Mouse (Mus musculus) granulocyte monocyte progenitor cell, adult 5-6 weeks (primary cell): Measurements from ENCODE around the gene Rassf1. TPM values are rescaled to one million over a fixed set of nuclear protein-coding genes. Genes with fewer than 3 reads are reported as not detected.

ENCODE experiments used
- ATAC-seq: replicated peaks from 2 replicates; pipeline ENCODE4 v1.8.0; 2016; ENCODE audit warnings: mild to moderate bottlenecking, moderate TSS enrichment, inconsistent platforms; ENCODE audit not compliant: poor library complexity, severe bottlenecking
- total RNA-seq, 2 experiments: library from RNA; stranded (forward) in 1 of 2; stranded (reverse) in 1 of 2; fragments of 200-712, 200-1000 nt in 1 of 2; fragments of >200 nt in 1 of 2; fragmentation: Nextera tagmentation in 1 of 2; gene quantifications; 2 replicates each; pipeline ENCODE4 v1.2.3; 2014 to 2017

Gene Rassf1
- total RNA-seq, 2 experiments from 2014 or later = 36.7 to 40.2 TPM

- no peak for ATAC-seq
Observed at GRCm38 (mm10) chr9:107599433-107599832, 48.1 kb downstream of the Rassf1 start.

- no peak for ATAC-seq
Observed at GRCm38 (mm10) chr9:107599842-107600241, 48.5 kb downstream of the Rassf1 start.

- ATAC-seq = no peak
Observed at GRCm38 (mm10) chr9:107600745-107601144, 49.4 kb downstream of the Rassf1 start.

GRCm38 (mm10) chr9:107601275-107601674 lies 49.9 kb downstream of the Rassf1 start:
- no peak for ATAC-seq

- peak; percentile 86 for ATAC-seq
Observed at GRCm38 (mm10) chr9:107602068-107602648, 50.8 kb downstream of the Rassf1 start.

GRCm38 (mm10) chr9:107603251-107603650 lies 51.9 kb downstream of the Rassf1 start:
- ATAC-seq = no peak

GRCm38 (mm10) chr9:107605041-107605661 lies 53.8 kb downstream of the Rassf1 start:
- no peak for ATAC-seq

- ATAC-seq = no peak
Observed at GRCm38 (mm10) chr9:107606591-107606990, 55.2 kb downstream of the Rassf1 start.

GRCm38 (mm10) chr9:107607036-107607435 lies 55.7 kb downstream of the Rassf1 start:
- ATAC-seq = no peak

GRCm38 (mm10) chr9:107607653-107608245 lies 56.4 kb downstream of the Rassf1 start:
- ATAC-seq = no peak

- ATAC-seq = no peak
Observed at GRCm38 (mm10) chr9:107608741-107609432, 57.5 kb downstream of the Rassf1 start, which contains the start of gene Sema3b. Gene Sema3b (minus strand): TSS chr9:107609229.

- ATAC-seq = no peak
Observed at GRCm38 (mm10) chr9:107609433-107609830, 58.1 kb downstream of the Rassf1 start.

GRCm38 (mm10) chr9:107611456-107612190 lies 60.3 kb downstream of the Rassf1 start:
- peak; percentile 36 for ATAC-seq

Other genes starting within 250 kb of the Rassf1 start
- gene Hemk1, start 213.2 kb upstream of the Rassf1 start, total RNA-seq (2014; fragmentation: Nextera tagmentation) = 12.0 and 32.9 TPM in 2 replicates
- 6.0 and 11.3 TPM in 2 replicates for gene Hemk1, start 213.2 kb upstream of the Rassf1 start, total RNA-seq (2017)
- gene 6430571L13Rik, start 211.0 kb upstream of the Rassf1 start, total RNA-seq (2014; fragmentation: Nextera tagmentation) = not detected in 2 replicates
- gene 6430571L13Rik, start 211.0 kb upstream of the Rassf1 start, total RNA-seq (2017) = not detected in 2 replicates
- gene Cacna2d2, start 151.9 kb upstream of the Rassf1 start, total RNA-seq (2014; fragmentation: Nextera tagmentation) = 0.19 TPM in 1 of 2 replicates, not detected in the other
- 0.09 and 0.10 TPM in 2 replicates for gene Cacna2d2, start 151.9 kb upstream of the Rassf1 start, total RNA-seq (2017)
- gene Tmem115, start 17.6 kb upstream of the Rassf1 start, total RNA-seq (2014; fragmentation: Nextera tagmentation) = 12.2 and 13.7 TPM in 2 replicates
- gene Tmem115, start 17.6 kb upstream of the Rassf1 start, total RNA-seq (2017) = 12.1 and 12.5 TPM in 2 replicates
- 21.2 and 31.0 TPM in 2 replicates for gene Cyb561d2, start 9.4 kb upstream of the Rassf1 start, total RNA-seq (2014; fragmentation: Nextera tagmentation)
- gene Cyb561d2, start 9.4 kb upstream of the Rassf1 start, total RNA-seq (2017) = 13.2 and 13.9 TPM in 2 replicates
- 11.3 and 16.7 TPM in 2 replicates for gene Nprl2, start 9.3 kb upstream of the Rassf1 start, total RNA-seq (2014; fragmentation: Nextera tagmentation)
- 11.3 and 14.3 TPM in 2 replicates for gene Nprl2, start 9.3 kb upstream of the Rassf1 start, total RNA-seq (2017)
- not detected in 2 replicates for gene Zmynd10, start 4.3 kb upstream of the Rassf1 start, total RNA-seq (2014; fragmentation: Nextera tagmentation)
- not detected in 2 replicates for gene Zmynd10, start 4.3 kb upstream of the Rassf1 start, total RNA-seq (2017)
- gene Tusc2, start 11.7 kb downstream of the Rassf1 start, total RNA-seq (2014; fragmentation: Nextera tagmentation) = 22.8 and 34.5 TPM in 2 replicates
- 10.8 and 13.2 TPM in 2 replicates for gene Tusc2, start 11.7 kb downstream of the Rassf1 start, total RNA-seq (2017)
- 6.2 and 11.6 TPM in 2 replicates for gene Hyal2, start 16.4 kb downstream of the Rassf1 start, total RNA-seq (2014; fragmentation: Nextera tagmentation)
- gene Hyal2, start 16.4 kb downstream of the Rassf1 start, total RNA-seq (2017) = 3.0 and 5.3 TPM in 2 replicates
- 1.4 and 4.9 TPM in 2 replicates for gene Hyal1, start 25.4 kb downstream of the Rassf1 start, total RNA-seq (2014; fragmentation: Nextera tagmentation)
- 0.56 and 1.0 TPM in 2 replicates for gene Hyal1, start 25.4 kb downstream of the Rassf1 start, total RNA-seq (2017)
- 7.1 and 18.2 TPM in 2 replicates for gene Naa80, start 27.3 kb downstream of the Rassf1 start, total RNA-seq (2014; fragmentation: Nextera tagmentation)
- 5.5 and 8.2 TPM in 2 replicates for gene Naa80, start 27.3 kb downstream of the Rassf1 start, total RNA-seq (2017)
- gene Hyal3, start 29.3 kb downstream of the Rassf1 start, total RNA-seq (2014; fragmentation: Nextera tagmentation) = 0.34 TPM in 1 of 2 replicates, not detected in the other
- gene Hyal3, start 29.3 kb downstream of the Rassf1 start, total RNA-seq (2017) = 0.26 and 0.46 TPM in 2 replicates
- gene Ifrd2, start 36.1 kb downstream of the Rassf1 start, total RNA-seq (2014; fragmentation: Nextera tagmentation) = 89.9 and 105 TPM in 2 replicates
- 46.9 and 76.8 TPM in 2 replicates for gene Ifrd2, start 36.1 kb downstream of the Rassf1 start, total RNA-seq (2017)
- not detected in 2 replicates for gene Sema3b, start 57.7 kb downstream of the Rassf1 start, total RNA-seq (2014; fragmentation: Nextera tagmentation)
- not detected in 2 replicates for gene Sema3b, start 57.7 kb downstream of the Rassf1 start, total RNA-seq (2017)
- gene Gnai2, start 83.8 kb downstream of the Rassf1 start, total RNA-seq (2014; fragmentation: Nextera tagmentation) = 410 and 448 TPM in 2 replicates
- 395 and 452 TPM in 2 replicates for gene Gnai2, start 83.8 kb downstream of the Rassf1 start, total RNA-seq (2017)
- gene Slc38a3, start 118.0 kb downstream of the Rassf1 start, total RNA-seq (2014; fragmentation: Nextera tagmentation) = not detected in 2 replicates
- not detected in 2 replicates for gene Slc38a3, start 118.0 kb downstream of the Rassf1 start, total RNA-seq (2017)
- gene Gnat1, start 128.2 kb downstream of the Rassf1 start, total RNA-seq (2014; fragmentation: Nextera tagmentation) = not detected in 2 replicates
- not detected in 2 replicates for gene Gnat1, start 128.2 kb downstream of the Rassf1 start, total RNA-seq (2017)
- 2.6 TPM in 1 of 2 replicates, not detected in the other for gene Sema3f, start 158.9 kb downstream of the Rassf1 start, total RNA-seq (2014; fragmentation: Nextera tagmentation)
- not detected in 2 replicates for gene Sema3f, start 158.9 kb downstream of the Rassf1 start, total RNA-seq (2017)
- 133 and 165 TPM in 2 replicates for gene Rbm5, start 219.4 kb downstream of the Rassf1 start, total RNA-seq (2014; fragmentation: Nextera tagmentation)
- 157 and 164 TPM in 2 replicates for gene Rbm5, start 219.4 kb downstream of the Rassf1 start, total RNA-seq (2017)